Mouse (Mus musculus) layer of hippocampus, adult 9-10 months (tissue): ENCODE measurements around the gene Adap1.

Experiments used
- DNase-seq: peaks from one replicate; pipeline ENCODE4 v3.0.0; 2022; ENCODE audit warnings: low spot score

The Adap1 gene

DNA sequence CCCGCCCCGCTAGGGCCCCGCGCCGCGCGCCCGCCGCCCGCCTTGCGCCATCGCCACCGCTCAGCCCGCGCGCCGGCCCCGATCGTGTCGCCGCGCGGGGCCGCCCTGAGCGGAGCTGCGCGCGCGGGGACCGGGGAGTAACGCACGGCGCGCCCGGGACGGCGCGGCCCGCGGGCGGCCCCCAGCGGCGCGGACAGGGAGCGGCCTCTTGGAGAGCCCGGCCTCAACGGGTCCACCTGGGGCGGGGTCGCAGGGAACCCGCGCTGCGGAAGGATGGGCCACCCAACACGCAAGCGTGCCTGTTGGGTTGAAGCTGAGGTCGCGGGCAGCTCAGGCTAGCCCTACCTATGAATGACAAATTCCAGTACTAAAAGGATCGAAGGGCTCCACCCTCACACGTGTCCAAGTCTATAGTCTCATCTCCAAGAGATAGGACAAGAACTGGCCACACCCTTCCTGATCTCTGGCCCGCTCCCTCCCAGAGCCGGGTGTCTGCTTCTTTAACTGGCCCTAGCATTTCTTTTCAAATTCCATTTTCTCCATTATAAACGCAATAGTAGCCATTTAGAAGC is at the start of gene Adap1:
Adap1 (minus strand) TSS at position 228 of the 572 bp plus-strand sequence.
- DNase-seq = peak; percentile 26

DNA sequence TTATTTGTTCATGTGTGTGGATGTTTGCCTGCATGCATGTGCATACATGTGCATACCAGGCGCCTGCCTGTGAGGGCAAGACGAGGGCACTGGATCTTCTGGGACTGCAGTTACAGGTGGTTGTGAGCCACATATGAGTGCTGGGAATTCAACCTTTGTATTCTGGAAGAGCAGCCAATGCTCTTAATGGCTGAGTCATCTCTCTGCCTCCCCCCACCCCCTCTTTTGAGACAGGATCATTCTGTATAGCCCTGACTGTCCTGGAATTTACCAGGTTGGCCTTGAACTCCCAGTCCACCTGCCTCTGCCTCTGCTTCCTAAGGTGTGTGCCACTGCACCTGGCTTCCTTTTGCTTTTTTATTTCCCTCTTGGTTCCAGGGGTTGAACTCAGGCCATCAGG is 49.4 kb upstream of the Adap1 start:
- DNase-seq = no peak

- no peak for DNase-seq
Measured at GRCm38 (mm10) chr5:139373889-139374444, 48.5 kb upstream of the Adap1 start.

GRCm38 (mm10) chr5:139373126-139373525 is 47.7 kb upstream of the Adap1 start:
- no peak for DNase-seq

GRCm38 (mm10) chr5:139371631-139372401 is 46.4 kb upstream of the Adap1 start:
- no peak for DNase-seq

- no peak for DNase-seq
Measured at GRCm38 (mm10) chr5:139371118-139371517, 45.7 kb upstream of the Adap1 start.

- no peak for DNase-seq
Measured at GRCm38 (mm10) chr5:139370336-139370735, 44.9 kb upstream of the Adap1 start.

- no peak for DNase-seq
Measured at GRCm38 (mm10) chr5:139368638-139369320, 43.4 kb upstream of the Adap1 start.

- DNase-seq = no peak
Measured at GRCm38 (mm10) chr5:139367884-139368458, 42.5 kb upstream of the Adap1 start.

GRCm38 (mm10) chr5:139366484-139366883 is 41.1 kb upstream of the Adap1 start:
- DNase-seq = no peak

DNA sequence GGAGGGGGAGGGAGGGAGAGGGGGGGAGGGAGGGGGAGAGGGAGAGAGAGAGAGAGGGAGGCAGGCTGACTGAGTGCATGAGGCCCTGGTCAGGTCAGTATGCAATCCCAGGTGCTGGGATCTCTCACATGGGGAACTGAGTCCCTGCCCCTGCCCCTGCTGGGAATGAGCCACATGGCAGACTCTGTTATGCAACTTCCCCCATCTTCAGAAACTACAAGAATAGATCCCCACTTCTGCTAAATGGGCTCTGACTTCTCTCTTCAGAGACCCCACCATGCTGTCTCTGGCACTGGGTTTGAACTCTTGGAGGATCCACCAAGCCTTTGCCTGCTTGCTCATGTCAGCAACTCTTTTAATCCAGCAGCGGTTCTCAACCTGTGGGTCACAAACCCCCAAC is 40.4 kb upstream of the Adap1 start:
- DNase-seq = no peak

DNA sequence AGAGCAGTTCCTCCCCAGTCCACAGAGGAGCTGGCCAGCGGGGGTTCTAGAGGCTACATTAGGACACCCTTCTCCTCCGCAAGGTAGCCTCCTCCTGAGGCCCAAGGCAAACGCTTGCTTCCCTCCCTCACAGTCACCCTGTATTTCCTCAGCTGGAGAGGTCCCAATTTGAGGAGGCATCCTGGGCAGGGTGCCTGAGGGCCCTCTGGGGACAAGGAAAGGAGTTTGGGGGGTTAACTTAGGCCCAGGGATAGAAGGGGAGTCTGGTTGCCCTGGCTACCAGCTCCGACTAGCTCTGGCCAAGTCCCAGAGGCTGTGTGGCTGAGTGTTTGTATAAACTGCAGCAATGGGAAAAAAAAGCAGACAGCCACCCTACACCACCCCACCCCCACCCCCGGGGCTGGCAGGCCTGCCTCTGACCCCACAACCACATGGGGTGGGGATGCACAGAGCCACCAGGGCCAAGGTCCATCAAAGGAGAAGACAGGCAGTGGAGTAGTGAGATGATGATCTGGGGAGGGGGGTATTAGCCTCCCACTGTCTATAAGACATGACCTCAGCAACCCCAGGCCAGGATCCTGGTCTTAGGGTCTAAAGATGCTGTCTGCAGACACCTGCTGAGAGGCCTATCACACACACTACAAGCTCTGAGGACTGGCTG is 39.6 kb upstream of the Adap1 start:
- no peak for DNase-seq

GRCm38 (mm10) chr5:139364260-139364910 is 39.0 kb upstream of the Adap1 start:
- peak; percentile 93 for DNase-seq

DNA sequence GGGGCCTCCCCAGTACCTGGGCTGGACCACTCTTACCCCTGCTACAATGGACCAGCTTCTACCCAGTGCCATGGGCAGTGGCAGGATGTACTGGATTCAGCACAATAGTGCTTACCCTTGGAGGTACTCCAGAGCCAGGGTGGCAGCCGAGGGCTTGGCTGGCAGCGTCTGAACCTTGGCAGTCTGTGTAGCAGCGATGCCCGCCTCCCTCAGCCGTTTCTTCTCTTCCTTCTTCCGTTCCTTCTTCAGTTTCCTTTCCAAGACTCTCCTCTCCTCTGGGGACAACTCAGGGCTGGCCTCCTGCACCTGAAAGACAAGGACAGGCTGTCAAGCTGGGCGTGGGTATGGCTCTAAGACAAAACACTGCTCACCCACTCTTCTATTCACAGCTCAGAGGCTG is 38.4 kb upstream of the Adap1 start:
- DNase-seq = no peak

DNA sequence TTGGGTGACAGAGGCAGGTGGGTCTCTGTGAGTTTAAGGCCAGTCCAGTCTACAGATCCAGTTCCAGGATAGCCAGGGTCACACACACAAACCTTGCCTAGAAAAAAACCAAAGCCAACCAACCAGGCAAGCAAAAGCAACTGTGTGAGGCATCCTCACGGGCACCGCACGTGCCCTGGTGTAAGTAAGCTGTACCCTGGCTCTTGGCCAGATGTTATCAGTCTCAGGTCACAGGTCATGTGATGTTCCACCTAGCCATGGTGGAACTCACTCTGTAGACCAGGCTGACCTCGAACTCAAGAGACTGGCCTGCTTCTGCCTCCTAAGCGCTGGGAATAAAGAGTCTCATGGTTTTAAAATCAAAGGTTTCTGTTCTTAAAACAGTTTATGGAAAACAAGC is 33.8 kb upstream of the Adap1 start:
- DNase-seq = no peak

DNA sequence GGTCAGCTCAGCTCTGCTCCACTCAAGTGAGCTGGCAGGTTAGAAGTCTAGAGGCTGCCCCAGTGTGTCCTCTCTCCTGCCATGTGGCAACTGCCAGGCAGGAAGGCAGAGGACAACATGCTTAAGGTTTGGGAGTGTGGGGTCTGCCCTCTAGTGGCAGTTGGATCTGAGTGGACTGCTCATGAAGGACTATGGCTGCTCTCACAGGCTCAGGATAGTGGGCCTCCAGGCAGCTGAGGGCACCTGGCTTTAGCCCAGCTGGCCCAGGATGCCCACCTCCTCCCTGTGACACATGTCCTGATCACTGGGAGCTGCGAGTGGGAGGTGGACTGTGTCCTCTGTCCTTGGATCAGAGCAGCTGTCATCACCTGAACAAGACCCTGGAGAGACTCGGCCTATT is 33.2 kb upstream of the Adap1 start:
- DNase-seq = no peak

- no peak for DNase-seq
Measured at GRCm38 (mm10) chr5:139355235-139355772, 29.9 kb upstream of the Adap1 start.

DNA sequence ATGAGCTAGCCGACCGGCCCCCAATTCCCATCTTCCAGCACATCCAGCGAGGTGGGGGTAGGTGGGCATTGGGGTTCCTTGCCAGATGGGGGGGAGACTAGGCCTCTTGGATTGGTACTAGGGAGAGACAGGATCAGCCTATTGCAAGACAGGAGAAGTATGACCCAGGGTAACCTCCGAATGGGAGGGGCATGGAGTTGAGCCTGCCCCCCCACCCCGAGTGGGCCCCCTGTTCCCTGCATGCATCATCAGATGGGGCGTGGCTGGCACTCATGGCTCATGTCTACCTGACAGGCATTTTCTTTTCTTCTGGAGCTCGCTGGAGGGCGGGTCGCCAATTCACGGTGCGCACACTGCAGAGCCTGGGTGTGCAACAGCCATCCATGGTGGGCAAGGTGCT is 28.5 kb upstream of the Adap1 start:
- no peak for DNase-seq

- DNase-seq = no peak
Measured at GRCm38 (mm10) chr5:139353496-139353895, 28.1 kb upstream of the Adap1 start.

DNA sequence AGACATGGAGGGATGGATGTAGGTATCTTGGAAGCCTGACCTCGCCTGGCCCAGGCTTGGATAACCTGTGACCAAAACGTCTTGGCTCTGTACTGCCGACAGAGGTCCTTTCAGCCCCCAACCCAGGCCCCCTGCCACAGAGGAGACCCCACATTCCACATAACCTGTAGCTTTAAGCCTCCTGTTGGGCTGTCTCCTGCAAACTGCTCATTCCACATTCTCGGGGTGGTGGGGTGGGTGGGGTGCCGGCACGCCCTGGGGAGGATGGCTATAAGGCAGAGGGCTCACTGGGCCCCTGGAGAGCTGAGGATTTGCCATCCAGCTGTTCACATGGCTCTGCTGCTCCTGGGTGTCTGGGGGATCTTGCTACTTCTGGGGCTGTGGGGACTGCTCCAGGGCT is 26.9 kb upstream of the Adap1 start, which contains the start of gene Cyp2w1:
Cyp2w1 (plus strand) TSS at position 301 of the 400 bp plus-strand sequence.
- DNase-seq = no peak

DNA sequence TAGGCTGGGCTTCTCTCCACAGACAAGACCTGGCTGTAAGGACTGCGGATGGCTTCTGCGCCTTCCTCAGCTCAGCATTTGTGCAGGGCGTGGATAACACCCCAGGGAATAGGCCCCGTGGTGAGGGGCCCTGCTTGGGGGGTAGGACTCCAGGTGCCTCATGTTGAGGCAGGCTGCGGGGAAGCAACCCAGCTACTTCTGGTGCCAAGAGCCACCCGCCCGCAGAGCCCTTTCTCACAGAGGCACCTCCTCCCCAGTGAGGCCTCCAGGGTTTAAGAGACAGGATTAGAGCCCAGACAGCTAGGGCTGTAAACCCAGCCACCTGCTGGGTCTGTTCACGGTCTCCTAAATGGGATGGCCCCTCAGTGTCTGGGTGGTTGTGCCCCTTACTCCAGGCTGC is 26.2 kb upstream of the Adap1 start:
- no peak for DNase-seq
